Mouse (Mus musculus) bone marrow macrophage, adult 2 months (primary cell): ENCODE measurements around the gene Sorcs2. TPM values are rescaled to one million over a fixed set of nuclear protein-coding genes. Genes with fewer than 3 reads are reported as not detected.

ENCODE experiments used
- H3K27ac ChIP-seq: 2 replicates; pipeline ENCODE4 v1.5.1; 2012; ENCODE audit warnings: low read depth, low read length; ENCODE audit not compliant: insufficient read depth
- H3K4me1 ChIP-seq: 2 replicates; pipeline ENCODE4 v1.6.1; 2012; ENCODE audit warnings: low read length; ENCODE audit not compliant: control insufficient read depth, insufficient read depth
- H3K4me3 ChIP-seq: 2 replicates; pipeline ENCODE4 v1.5.1; 2012; ENCODE audit warnings: mild to moderate bottlenecking, low read length, moderate library complexity; ENCODE audit not compliant: insufficient read depth
- CTCF ChIP-seq: IDR thresholded peaks from 2 replicates; pipeline ENCODE4 v1.5.1; 2012; ENCODE audit warnings: low read depth, mild to moderate bottlenecking, low read length, moderate library complexity
- POLR2A ChIP-seq: IDR thresholded peaks from 2 replicates; pipeline ENCODE4 v1.6.1; 2012; ENCODE audit warnings: mild to moderate bottlenecking, low read depth, low read length, borderline replicate concordance
- polyA plus RNA-seq: library from polyadenylated mRNA; stranded (reverse); fragments of >200 nt; gene quantifications from 2 replicates; pipeline ENCODE4 v1.2.4, GENCODE M21; 2012; ENCODE audit not compliant: missing spikeins, insufficient read depth, insufficient read length

Sorcs2 gene
- polyA plus RNA-seq, 1 experiment, result 0.31 TPM

GRCm38 (mm10) chr5:35988085-35988484 is 409.9 kb downstream of the Sorcs2 start:
- no peaks in the 10 kb centered on the region for H3K4me1 ChIP-seq
- no peak for TF ChIP-seq CTCF
- H3K4me3 ChIP-seq, result no peak overlapping the region

GRCm38 (mm10) chr5:35985611-35986010 is 412.3 kb downstream of the Sorcs2 start:
- Histone ChIP-seq H3K4me1 (no peaks in the 10 kb centered on the region), H3K27ac (no peak overlapping the region), H3K4me3 (no peak overlapping the region)
- TF ChIP-seq CTCF, result no peak

More at GRCm38 (mm10) chr5:35988085-35988484, 409.9 kb downstream of the Sorcs2 start:
- no peak overlapping the region for H3K27ac ChIP-seq

- Histone ChIP-seq H3K27ac (no peak overlapping the region), H3K4me1 (no peaks in the 10 kb centered on the region), H3K4me3 (no peak overlapping the region)
- TF ChIP-seq POLR2A (no peak), CTCF (peak; percentile 71)
These were observed 416.0 kb downstream of the Sorcs2 start for GRCm38 (mm10) chr5:35981976-35982375.

- no peak for TF ChIP-seq POLR2A
- no peak for TF ChIP-seq CTCF
- Histone ChIP-seq H3K4me3 (no peak overlapping the region), H3K27ac (no peak overlapping the region), H3K4me1 (no peaks in the 10 kb centered on the region)
These were observed 416.6 kb downstream of the Sorcs2 start for GRCm38 (mm10) chr5:35981341-35981740.

- TF ChIP-seq CTCF (no peak), POLR2A (no peak)
These were observed 417.4 kb downstream of the Sorcs2 start for GRCm38 (mm10) chr5:35980542-35980941.

GRCm38 (mm10) chr5:35975681-35976080 is 422.3 kb downstream of the Sorcs2 start:
- Histone ChIP-seq H3K4me3 (no peak overlapping the region), H3K27ac (no peak overlapping the region), H3K4me1 (no peaks in the 10 kb centered on the region)
- TF ChIP-seq POLR2A (no peak), CTCF (peak; percentile 81)

More at GRCm38 (mm10) chr5:35980542-35980941, 417.4 kb downstream of the Sorcs2 start:
- Histone ChIP-seq H3K4me3 (no peak overlapping the region), H3K4me1 (no peaks in the 10 kb centered on the region), H3K27ac (no peak overlapping the region)

- TF ChIP-seq CTCF (no peak), POLR2A (no peak)
- Histone ChIP-seq H3K27ac (no peak overlapping the region), H3K4me1 (no peaks in the 10 kb centered on the region), H3K4me3 (no peak overlapping the region)
These were observed 423.7 kb downstream of the Sorcs2 start for GRCm38 (mm10) chr5:35974265-35974664.

- no peak overlapping the region for H3K4me3 ChIP-seq
- no peak overlapping the region for H3K27ac ChIP-seq
- no peak for TF ChIP-seq POLR2A
- H3K4me1 ChIP-seq, result no peaks in the 10 kb centered on the region
These were observed 424.1 kb downstream of the Sorcs2 start for GRCm38 (mm10) chr5:35973800-35974199.

GRCm38 (mm10) chr5:35972739-35973138 is 425.2 kb downstream of the Sorcs2 start:
- no peak overlapping the region for H3K4me3 ChIP-seq
- H3K27ac ChIP-seq, result no peak overlapping the region
- TF ChIP-seq POLR2A (no peak), CTCF (no peak)
- no peaks in the 10 kb centered on the region for H3K4me1 ChIP-seq

GRCm38 (mm10) chr5:35971841-35972578 is 425.9 kb downstream of the Sorcs2 start:
- no peak overlapping the region for H3K4me3 ChIP-seq
- H3K27ac ChIP-seq, result no peak overlapping the region
- no peaks in the 10 kb centered on the region for H3K4me1 ChIP-seq
- no peak for TF ChIP-seq POLR2A
- peak; percentile 86 for TF ChIP-seq CTCF
